Mouse (Mus musculus) E14TG2a.4 (cell line): ENCODE data around the gene Dlgap5.

Experiments used
- CTCF ChIP-seq: conservative IDR thresholded peaks from 2 replicates; pipeline ENCODE4 v1.5.1; 2014; ENCODE audit warnings: low read length
- POU5F1 ChIP-seq: IDR thresholded peaks from 2 replicates; pipeline ENCODE4 v1.6.1; 2014; ENCODE audit warnings: low read length, borderline replicate concordance

- TF ChIP-seq POU5F1 (no peak), CTCF (no peak)
These were observed 46.2 kb upstream of the Dlgap5 start for GRCm38 (mm10) chr14:47464426-47464825.
